Mouse (Mus musculus) lung, postnatal 36 days (tissue): ENCODE measurements around the gene Nrarp.
A peak's percentile ranks its signal among the peaks of the same experiment; 100 is the strongest.

Experiments used
- DNase-seq: peaks from one replicate; pipeline ENCODE4 v3.0.0; 2022; ENCODE audit warnings: mixed read lengths

Gene Nrarp

DNA sequence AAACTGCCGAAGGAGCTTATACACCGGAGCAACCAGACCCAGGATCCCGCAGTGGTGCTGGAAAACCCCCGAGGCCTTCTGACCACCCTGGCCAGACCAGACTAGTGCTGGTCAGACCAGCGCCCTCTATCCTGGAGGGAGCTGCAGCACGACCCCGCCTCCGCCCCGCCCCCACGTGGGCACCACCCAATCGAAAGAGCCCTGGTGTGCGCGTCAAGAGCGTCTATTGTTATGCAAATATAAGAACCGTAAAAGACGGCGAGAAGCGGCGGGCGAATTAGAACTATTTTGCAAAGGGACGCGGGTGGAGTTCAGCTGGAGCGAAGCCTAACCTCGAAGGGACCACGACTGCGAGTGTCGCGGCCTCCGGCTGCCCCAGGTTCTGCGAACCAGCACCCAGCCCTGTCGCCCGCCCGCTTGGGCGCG, at the start of gene Nrarp:
TSS of gene Nrarp (plus strand) at position 281 of the 426 bp plus-strand sequence.
- DNase-seq = peak; percentile 98

- no peak for DNase-seq
These were observed 49.0 kb upstream of the Nrarp start for GRCm38 (mm10) chr2:25131601-25132000.

DNA sequence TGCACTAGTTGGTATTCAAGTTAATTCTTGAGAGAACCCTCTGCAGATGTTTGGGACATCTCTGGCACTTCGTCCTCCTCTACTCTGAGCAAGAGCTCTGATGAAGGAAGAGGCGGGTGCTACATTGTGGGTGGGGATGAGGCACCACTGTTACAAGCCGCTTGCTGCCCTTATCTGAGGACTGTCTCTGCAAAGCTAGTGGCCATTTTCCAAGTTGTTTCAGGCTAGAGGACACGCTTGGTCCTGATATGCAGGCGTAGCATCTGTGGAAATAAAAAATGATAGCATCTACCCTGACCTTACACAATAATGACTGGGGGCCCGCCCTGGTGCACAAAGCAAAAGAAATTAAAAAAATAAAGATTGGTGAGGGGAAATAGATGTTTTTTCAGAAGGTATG, 42.7 kb upstream of the Nrarp start:
- peak; percentile 36 for DNase-seq

- no peak for DNase-seq
These were observed 39.4 kb upstream of the Nrarp start for GRCm38 (mm10) chr2:25141185-25141584.

GRCm38 (mm10) chr2:25141921-25142320, 38.6 kb upstream of the Nrarp start:
- DNase-seq = no peak

DNA sequence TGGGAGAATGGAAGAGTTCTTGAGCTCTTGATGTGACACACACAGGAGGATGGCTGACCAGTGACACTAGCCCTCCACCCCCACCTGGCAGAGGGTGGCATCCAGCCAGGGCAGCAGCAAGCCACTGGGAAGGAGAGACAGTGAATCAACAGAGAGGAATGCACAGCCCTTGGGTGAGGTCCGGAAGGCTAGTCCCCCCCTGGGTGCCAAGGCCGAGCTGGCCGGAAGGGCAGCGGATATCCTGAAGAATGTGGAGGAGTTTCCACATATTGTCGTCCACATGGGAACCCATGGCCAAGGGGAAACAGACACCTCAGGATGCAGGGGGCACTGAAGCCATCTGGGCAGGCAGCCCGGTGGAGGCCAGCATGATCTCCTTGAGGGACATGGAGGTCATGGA, 35.2 kb upstream of the Nrarp start:
- DNase-seq = peak; percentile 86

DNA sequence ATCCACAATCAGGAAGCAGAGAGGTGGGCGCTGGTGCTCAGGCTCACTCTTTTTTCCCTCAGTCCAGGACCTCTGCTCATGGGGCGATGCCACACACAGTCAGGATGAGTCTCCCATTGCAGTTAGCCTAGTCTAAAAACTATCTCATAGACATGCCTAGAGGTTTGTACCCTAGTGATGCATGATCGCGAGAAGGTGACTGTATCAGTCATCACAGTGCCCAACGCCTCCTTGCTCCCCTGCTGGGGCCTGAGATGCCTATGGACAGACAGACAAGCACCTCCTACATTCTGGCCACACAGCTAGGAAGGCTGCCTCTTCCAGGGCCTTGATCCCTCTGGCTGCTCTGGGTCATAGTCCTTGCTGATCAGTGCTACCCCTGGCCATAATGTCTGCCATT, 33.2 kb upstream of the Nrarp start:
- DNase-seq = no peak

DNA sequence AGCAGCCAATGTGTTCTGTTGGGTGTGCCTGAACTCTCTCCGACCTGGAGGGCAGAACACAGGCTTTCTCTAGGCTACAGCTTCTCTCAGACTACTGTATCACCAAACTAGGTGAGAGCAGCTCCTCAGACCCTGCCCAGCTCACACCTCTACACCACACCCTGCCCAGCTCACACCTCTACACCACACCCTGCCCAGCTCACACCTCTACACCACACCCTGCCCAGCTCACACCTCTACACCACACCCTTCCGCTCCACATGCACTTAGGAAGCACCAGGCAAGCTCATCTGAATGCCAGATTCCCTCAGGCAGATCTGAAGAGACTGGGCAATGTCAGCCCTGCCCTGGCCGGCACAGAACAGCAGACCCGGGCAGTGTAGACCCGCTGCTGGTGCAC, 32.7 kb upstream of the Nrarp start:
- DNase-seq = no peak

GRCm38 (mm10) chr2:25149643-25150042, 30.9 kb upstream of the Nrarp start:
- no peak for DNase-seq

- DNase-seq = no peak
These were observed 29.1 kb upstream of the Nrarp start for GRCm38 (mm10) chr2:25151280-25151956.

DNA sequence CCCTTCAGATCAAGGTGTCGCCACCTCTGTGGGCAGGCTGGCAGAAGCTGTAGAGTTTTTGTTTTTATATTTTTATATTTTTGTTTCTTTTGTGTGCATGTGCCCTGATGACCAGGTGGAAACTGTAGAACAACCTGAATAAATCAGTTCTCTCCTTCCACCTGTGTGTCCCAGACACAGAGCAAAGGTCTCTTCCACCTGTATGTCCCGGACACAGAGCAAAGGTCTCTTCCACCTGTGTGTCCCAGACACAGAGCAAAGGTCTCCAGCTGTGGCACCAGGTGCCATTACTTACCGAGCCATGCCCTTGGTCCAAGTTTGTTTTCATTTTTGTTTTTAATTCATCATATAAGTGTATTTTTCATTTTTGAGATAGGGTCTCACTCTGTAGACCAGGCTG, 24.4 kb upstream of the Nrarp start:
- no peak for DNase-seq

- DNase-seq = no peak
These were observed 23.6 kb upstream of the Nrarp start for GRCm38 (mm10) chr2:25156990-25157389.

DNA sequence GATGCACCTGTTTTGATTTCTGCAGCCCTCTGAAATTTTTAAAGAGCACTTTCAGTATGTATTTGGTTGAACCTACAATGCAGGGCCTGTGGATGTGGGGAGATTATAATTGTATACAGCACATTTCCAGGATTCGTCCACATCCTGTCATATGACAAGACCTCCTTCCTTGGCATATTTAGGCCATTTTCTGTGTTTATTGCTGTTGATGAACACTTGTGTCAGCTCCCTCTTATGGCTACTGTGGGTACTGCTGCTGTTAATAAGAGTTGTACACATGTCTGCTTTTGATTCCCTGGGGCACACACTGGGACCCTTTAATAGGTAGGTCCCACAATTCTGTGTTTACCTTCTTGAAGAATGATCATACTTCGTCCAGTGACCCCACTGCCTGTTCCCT, 22.9 kb upstream of the Nrarp start:
- DNase-seq = peak; percentile 92

- DNase-seq = no peak
These were observed 13.1 kb upstream of the Nrarp start for GRCm38 (mm10) chr2:25167481-25167880.

- DNase-seq = peak; percentile 80
These were observed 12.5 kb upstream of the Nrarp start for GRCm38 (mm10) chr2:25167919-25168664.

DNA sequence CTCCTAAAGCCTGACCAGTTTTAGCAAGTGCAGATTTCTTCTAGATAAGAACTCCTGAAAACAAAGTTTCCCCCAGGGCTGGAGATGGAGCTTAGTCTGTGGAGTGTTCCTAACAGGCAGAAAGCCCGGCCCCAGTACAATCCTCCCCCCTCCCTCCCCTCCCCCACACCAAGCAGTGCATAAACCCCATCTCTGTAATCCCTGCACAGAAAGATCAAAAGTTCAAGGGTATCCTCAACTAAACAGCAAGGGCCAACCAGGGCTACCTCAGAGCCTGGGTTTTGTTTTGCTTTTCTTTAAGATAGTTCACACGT, 11.9 kb upstream of the Nrarp start:
- no peak for DNase-seq

DNA sequence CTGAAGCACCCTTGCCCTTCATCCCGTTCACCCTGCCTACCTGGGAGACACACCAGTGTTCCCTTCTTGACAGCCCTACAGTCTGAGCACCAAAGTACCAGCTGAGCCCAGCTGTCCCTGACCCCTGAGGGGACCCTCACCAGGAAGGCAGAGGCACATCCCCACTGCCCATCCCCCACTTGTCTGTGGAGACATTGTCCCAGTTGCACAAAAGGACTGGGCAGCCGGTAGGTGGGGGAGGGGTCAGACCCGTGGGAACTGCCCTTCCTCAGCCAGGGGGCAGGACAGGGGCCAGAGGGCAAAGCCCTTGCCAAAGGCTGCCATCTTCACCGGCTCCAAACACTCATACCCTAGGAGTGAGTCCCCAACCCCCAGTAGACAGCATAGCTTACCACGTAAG, 10.8 kb upstream of the Nrarp start:
- no peak for DNase-seq

DNA sequence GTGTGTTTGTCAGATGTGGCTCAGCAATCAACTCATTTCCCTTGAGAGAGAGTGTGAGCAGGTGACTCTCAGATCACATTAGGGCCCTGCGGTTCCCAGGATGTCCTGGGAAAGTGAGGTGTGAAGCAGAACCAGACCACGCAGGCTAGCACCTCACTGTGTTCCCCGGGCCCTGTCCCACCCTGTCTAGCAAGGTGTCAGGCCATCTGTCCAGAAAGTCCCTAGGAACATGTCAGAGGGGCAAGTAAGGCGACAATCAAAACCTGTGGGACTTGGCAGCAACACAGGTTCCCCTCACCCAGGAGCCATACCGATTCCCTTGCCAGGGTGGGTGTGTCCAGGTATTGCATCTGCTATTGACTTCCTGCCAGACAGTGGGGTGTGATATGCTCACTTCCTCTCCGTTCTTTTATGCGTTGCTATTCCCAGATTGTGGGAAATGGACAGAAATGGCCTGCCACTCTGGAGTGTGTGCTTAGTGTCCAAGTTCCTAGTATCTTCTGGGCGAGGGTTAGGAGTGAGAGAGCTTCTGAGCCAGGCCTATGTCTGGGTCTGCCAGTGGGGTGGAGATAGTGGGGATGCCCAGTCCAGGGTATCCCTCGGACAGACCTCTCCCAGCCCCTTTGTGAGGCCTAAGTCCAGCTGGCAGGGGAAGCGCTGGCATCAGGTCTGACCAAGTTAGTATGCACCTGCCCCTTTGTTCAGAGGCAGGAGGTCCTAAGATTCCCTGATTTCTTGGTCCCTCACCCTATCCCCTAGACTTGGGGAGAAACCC, 10.0 kb upstream of the Nrarp start:
- DNase-seq = peak; percentile 66

- no peak for DNase-seq
These were observed 9.3 kb upstream of the Nrarp start for GRCm38 (mm10) chr2:25171101-25171768.

DNA sequence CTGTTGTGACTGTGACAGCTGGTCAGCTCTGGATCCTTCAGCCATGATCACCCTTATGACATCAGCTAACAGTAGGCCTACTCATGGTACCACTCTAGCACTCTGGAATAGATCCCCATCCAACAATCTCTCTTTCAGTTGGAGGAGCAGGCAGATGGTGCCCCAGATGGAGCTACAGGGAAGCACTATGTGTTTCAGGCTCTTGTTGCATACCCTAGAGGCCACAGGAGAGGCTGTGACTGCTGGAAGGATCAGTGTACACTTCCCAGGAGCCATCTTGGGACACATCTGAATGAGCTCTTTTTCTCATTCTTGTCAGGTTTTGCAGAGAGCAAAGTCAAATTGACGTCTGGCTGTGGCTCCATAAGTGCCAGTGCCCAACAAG, 8.8 kb upstream of the Nrarp start:
- no peak for DNase-seq

DNA sequence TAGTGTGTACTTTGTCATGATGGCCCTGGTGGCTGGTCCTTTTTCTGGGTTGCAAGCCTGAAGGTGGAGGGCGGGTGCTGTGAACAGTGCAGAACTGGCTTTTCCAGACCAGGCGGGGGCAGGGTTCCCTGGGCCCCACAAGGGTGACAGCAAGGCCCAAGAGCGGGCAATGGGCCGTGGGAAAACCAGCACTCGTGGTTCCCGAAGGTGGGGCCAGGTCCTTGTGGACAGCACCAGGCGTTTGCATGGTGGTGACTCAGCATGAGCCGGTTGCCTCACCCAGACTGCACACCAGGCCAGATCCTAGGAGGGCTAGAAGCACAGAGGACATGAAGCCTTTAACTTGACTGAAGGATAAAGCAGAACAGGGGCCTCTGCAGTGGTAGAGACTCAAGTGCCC, 7.9 kb upstream of the Nrarp start:
- peak; percentile 68 for DNase-seq

DNA sequence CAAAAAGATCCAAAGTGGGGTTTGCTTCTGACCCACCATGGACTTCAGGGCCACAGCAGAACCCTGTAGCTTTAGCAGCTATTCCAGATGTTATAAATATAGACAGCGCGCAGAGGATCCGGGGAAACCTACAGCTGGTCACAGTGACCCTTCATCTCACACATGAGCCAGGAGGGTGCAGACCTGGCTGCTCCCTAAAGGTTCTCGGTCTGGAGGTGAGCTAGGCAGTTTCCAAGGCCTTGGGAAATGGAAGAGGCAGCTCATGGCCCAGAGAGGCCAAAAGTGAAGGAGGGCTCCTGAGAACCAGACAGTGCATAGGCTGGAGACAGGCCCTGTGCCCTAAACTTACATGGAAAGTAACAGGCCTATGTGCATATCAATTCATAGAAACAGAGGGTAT, 6.7 kb upstream of the Nrarp start:
- DNase-seq = no peak
